Mouse (Mus musculus) thymus, adult 18-20 months (tissue): ENCODE results near the gene Lcor.
A peak's percentile ranks its signal among the peaks of the same experiment; 100 is the strongest.

Source experiments
- DNase-seq, 2 experiments: peaks; one replicate each; pipeline ENCODE4 v3.0.0; 2022; ENCODE audit warnings: mixed read lengths in 2 of 2

Gene Lcor

DNA sequence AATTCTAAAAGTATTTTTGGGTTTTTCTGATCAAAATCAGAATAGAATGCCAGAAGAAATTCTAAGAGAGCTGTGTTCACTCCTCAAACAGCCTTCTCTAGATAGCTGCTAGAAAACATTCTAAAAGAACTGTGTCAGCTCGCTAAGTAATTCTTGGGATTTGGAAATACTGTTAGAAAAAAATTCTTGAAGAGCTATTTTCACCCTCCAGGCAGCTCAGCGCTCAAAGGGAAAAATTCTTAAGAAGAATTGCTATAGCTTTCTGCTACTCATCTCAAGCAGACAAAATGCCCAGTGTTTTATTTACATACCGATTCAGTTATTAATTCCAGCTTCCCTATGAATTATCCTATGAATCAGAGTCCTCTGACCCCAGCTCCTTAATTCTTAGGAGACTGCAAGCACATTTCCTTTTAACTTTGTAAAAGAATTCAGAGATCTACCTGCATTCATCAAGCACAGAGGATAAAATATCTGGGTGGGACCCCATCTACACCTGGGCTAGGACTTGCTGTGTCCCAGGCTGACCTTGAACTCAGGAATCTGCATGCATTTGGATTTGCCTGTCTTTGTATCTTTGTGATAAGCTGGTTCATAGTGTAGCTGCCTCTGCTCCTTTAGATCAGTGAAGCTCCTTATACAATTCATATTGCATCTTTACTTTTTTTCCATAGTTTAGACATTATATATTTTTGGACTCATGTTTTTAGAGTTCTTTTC, 5.7 kb upstream of the Lcor start:
- DNase-seq: no peak

DNA sequence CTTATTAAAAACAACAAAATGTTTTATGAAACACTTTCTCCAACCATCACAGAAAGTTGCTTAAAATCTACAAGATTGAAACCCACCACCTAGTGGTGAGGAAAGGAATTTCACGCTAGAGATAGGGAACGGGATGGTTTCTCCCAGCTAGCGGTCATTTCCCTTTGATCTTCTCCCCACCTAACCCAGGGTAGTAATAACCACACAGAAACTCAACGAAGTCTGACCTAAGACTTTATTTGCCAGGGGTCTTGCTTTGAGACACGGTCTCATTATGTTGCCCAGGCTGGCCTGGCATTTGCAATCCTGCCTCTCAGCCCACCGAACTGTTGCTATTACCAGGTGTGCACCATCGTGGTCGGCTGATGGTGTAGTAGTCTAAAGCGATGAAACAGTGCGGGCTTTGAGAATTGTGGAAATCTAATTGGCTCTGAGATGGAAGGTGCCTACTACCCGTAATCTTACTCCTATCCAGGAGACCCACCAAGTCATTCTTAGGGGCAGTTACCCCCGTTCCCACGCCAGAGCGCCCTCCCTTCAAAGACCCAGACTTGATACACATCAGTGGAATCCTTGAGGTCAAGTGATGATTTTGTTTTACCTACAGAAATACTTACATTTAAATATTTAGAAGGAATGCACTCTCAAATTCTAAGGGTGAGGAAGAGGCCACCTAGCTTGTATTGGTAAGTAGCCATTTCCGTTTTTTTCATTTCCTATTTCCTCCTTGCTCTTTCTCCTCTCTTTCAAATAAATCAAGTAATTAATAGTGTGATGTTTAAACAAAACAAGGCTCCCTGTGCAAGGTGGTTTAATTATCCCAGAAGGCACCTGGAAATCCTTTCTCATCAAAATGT, 1.2 kb upstream of the Lcor start:
- peak; percentile 9 to 24 for DNase-seq

DNA sequence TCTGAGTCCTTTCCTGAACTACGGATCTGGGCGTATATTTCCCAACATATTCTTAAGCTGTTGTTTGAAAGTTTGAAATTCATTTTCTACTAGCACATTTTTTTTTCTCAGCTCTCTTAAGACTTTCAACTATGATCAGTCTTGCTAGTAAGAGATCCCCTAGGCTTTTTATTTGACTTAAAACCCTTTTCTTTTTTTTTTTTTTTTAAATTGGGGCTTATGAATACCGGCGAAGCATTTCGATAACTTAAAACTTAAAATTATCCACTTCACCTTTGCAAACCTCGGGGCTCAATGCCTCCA, 599 bp upstream of the Lcor start:
- no peak for DNase-seq

DNA sequence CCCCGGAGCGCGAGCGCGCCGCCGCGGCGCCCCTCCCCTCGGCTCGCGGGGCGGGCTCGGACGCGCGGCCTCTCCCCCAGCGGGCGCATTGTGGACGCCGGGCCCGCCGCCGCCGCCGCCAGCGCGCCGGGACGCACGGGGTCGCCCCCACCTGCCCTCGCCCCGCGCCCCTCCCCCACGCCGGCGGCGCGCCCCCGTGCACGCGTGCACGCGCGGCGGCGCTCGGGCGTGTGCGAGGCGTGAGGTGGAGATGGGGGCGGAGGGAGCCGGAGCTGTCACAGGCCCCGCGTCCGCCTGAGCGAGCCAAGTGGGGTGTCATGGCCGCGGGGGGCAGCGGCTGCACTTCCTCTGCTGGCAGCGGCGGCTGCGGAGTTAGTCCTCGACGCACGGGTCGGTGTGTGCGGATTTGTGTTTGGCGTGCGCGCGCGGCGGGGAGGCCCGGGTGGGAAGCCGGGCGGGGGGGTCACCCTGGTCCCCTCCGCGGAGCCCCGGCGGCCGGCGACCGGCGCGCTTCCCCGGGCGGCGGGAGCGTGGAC, 540 bp downstream of the Lcor start:
- DNase-seq: peak; percentile 73 to 74

DNA sequence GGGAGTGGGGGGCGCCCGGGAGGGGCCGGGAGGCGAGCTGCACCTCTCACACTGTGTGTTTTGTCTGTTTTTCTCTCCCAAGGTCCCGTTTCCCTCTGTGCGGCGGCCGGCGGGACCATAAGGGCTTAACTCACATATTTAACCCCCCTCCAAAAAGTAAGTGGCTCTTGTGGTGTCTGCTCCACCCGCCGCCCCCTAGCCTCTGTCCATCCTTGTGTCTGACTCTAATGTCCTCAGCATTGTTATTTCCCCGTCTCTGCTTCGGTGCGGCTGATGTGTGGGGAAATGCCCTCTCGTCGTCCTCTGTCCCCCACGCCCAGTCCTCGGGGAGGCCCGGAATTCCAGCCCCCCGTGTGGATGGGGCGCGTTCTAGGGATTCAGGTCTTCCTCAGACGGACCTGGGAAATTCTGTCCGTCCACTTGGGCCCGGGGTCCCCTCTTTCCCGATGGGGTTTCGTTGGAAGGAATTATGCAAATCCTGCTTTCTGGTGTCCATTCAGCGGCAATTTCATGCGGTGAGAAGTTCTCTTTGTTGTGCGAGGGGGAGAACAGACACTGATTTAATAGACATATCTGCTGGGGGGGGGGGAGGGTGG, 1.1 kb downstream of the Lcor start:
- DNase-seq: peak in 1 of 2 experiments; percentile 29

DNA sequence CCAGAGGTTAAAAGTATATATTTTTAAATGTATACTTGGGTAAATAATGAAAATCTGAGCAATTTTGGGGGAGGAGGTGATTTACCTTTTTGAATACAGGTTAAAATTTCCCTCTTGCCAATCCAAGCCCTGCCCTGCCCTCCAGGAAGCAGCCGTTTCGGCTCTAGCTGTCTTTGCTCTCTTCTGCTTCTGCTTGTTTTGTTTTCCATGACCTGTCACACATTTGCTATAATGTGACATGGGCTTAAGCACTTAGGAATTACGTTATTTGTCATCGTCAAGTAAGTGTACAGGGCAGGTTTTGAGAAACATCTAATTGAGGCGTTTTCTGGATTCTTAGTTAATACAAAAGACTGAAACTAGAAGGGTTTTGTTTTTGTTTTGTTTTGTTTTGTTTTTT, 1.9 kb downstream of the Lcor start:
- DNase-seq: no peak

DNA sequence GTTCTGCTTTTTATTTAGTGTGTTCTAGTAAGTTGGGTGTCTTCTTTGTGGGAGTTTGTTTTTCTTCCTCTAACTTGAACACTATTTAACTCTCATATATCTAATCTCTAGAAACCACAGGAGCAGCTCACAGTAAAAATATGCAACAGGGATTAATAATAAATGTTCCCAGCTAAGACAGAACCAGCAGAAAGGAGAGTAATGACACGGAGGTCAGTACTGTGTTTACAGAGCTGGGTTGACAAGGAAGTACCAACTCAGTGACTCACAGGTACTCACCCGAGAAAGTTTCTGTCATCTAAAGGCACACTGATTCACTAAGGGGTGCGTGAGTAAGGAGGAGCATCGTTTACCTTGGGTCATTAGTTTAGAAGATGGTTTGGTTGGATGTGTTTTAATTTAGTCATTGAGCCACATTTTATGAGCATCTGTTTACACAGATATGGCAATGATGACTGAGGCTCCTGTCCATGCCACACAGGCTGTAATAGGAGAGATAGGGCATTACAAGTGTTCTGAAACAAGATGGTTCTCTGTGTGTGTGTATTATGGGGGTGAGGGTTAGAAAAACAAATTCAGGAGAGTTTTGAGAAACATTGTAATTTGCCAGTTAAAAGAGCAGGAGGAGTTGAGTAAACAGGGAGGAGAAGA, 13.1 kb downstream of the Lcor start:
- DNase-seq: no peak

DNA sequence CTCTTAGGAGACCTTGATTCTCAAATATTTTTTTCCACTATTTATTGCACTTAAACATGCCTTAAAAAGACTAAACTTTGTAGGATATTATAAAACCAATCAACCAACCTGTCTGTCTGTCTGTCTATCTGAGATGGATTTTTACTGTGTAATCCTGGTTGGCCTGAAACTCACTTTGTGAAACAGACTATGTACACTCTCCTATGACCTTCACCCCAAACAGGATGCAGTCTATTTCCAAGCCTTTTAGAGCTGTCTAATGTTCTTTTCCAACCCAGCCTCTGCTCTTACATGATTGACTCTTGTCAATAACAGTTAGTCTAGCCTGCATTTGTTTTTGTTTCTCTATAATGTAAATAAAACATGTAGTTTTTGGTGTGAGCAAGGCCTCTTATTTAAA, 13.6 kb downstream of the Lcor start:
- DNase-seq: no peak

DNA sequence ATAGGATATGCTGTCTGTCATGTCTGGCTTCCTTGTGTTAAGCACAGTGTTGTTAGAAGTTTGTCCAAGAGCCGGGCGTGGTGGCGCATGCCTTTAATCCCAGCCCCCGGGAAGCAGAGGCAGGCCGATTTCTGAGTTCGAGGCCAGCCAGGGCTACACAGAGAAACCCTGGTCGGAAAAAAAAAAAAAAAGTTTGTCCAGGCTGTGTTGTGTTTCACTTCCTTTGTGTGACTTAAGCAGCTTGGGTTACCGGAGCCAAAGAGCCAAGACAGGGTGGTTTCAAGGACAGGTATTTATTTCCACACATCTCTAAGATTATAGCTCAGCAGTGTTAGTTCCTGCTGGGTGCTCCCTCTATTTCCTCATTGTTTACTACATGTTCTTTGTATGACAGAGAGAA, 25.4 kb downstream of the Lcor start:
- DNase-seq: no peak

DNA sequence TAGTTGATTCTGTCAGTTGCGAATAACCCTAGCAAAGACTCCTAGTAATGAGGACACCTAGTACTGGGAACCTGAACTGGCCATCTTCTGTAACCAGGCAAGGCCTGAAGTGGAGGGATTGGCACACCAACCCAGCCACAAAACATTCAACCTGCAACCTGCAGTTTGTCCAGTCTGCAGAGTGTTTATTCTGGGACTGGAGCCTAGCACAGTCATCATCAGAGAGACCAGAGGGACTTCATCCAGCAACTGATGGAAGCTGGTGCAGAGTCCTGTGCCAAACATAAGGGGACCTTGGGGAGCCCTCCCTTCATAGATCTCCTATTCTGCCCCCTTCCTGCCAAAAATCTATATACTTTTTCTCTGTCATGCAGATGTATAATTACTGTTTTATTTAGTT, 32.4 kb downstream of the Lcor start:
- DNase-seq: no peak

DNA sequence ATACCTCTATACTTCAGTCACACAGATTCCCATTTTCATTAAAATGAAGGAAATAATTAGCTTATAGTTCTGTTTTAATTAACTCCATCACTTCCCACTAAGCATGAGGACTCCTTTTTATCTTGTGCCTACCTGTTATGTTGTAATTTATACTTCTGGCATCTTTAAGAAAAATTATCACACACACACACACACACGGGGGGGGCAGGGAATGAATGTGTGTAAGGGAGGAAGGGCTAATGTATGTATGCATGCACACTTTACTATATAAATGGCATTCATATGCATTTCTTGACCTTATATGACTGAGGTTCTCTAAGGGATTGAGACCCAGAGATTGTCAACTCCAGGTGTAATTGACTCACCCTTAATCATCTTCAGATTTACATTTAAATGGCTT, 33.1 kb downstream of the Lcor start:
- no peak for DNase-seq

DNA sequence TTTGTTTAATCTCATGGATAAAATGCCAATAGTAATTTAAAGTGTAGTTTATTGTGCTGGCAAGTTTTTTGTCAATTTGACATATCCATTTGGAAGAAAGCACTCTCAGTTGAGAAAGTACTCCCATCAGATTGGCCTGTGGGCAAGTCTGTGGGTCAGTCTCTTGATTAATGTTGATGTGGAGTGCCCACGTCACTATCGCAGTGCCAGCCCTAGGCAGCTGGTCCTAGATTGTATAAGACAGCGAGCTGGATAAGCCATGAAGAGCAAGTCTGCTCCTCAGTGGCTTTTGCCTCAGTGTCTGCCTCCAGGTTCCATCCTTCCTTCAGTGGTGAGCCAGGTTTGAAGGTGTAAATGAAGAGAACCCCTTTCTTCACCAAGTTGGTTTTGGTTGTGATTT, 34.6 kb downstream of the Lcor start:
- DNase-seq: no peak

DNA sequence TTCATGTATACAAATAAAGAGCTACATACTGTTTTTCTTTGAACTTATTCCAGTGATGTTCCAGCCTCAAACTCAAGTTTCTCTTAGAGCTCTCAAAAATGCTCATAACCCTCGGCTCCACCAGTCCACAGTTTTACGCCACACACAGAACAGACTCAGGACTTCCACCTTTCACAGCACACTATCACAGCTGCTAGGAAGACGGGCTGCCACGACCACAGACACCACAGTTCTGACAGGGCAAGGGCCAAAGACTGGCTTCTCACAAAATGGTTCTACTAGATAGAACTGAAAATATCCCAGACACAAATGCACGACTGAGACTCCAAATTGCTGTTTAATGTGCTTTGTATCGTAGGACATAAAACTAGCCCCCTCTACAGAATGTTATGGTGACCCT, 36.7 kb downstream of the Lcor start:
- DNase-seq: no peak

DNA sequence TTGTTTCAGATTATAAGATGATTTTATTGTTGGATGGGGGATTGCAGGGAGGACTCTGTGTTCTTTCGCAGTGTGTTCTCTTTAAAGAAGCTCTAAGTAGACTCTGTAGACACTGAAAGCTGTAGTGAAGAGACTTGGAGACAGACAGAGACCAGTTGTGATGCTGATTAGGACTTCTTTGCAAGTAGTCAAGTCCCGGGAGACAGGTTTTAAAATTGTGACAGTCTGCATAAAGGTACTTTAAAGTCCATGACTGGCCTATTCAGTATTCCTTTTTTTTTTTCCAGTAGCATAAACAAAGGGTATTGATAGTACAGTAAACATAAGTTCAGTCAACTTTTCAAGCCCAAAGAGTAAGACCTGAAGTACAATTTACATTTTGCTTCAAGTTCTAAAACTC, 39.8 kb downstream of the Lcor start:
- DNase-seq: no peak

DNA sequence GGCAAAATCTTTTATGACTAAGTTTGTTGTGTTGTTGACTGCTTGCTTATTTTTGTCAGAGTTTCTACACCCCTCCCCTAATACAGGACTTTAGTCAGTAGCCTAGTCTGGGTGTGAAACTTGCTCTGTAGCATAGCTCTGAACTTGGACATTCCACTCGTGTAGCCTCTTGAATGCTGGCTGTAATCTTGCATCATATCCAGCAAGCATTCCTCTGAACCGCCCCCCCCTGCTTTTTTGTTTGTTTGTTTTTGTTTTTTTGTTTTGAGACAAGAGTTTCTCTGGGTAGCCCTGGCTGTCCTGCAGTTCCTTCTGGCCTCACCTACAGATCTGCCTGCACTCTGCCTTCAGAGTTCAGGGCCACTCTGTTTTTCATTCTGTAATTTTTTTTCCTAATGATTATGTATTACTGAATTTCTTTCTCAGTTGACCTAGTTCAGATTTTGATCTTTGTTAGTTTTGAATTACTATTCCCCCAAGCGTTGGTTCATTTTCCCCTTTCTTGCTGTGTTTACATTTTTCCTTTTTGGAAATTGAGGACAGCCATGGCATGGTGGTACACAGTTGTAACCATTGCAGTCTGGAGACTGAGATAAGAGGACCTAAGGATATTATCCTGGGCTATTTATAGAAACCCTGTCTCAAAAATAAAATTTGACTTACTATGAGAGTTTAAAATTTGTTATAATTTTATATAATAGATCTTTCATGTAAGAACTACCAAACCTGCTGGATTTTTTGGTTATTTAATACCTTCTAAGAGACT, 41.5 kb downstream of the Lcor start:
- DNase-seq: no peak

DNA sequence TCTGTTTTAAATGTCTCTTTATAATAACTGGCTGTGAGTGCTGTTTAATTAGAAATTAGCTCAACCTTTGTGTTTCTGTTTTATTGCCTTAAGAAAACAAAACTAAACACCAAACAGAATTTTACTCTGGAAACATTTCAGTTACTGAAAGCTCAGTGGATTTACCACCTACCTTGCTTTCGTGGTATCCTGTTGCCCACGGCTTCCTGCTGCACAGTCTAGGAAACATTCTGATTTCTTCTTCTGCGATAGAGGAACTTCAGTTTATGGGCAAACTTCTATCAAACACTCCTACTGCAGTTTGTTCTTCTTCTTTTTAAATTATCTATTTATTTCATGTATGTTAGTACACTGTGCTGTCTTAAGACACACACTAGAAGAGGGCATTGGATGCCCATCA, 46.7 kb downstream of the Lcor start:
- DNase-seq: no peak

DNA sequence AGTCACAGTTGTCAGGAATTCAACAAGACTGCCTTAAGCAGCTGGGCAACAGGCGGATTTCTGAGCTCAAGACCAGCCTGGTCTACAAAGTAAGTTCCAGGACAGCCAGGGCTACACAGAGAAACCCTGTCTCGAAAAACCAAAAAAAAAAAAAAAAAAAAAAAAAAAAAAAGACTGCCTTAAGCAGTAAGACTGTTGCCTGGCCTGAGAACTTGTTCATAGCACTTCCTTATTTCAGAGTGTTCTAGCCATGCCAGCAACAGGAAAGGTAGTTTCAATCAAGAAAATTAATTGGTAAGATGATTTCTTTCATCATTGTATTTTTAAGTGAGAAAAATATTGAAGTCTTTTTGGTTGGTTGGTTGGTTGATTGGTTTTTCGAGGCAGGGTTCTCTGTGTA, 51.6 kb downstream of the Lcor start:
- no peak for DNase-seq

DNA sequence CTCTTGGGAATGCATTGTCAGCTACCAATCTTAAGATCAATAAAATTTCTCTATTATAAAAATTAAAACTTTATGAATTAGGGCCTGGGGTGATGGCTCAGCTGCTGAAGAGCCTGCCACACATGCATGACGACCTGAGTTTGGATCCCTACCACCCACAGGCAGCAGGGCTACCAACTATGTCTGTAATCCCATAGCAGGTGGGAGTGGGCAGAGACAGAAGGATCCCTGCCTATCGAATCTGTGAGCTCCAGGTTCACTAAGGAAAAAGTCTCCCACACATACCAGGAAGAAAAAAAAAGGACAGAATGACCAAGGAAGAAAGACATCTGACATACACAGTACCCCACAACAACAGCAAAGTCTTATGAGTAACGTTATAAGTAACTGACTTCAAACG, 74.5 kb downstream of the Lcor start:
- DNase-seq: no peak

DNA sequence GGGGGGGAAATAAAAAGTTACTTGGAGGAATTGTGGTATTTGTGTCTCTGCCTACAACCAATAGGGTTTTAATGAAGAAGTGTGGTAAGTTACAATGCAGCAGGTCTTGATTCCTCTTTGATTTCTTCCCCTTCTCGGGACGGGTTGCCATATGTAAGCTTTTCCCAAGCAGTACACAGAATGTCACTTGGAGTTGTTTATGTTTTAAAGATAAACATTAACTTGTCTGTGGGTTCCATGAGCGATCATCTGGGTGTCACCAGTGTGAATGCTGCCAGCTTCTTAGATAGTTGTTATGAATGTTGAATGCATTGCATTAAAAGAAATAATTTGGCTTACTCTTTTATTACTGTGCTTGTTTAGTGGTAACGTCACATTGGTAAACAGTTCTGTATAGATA, 75.1 kb downstream of the Lcor start:
- DNase-seq: no peak

DNA sequence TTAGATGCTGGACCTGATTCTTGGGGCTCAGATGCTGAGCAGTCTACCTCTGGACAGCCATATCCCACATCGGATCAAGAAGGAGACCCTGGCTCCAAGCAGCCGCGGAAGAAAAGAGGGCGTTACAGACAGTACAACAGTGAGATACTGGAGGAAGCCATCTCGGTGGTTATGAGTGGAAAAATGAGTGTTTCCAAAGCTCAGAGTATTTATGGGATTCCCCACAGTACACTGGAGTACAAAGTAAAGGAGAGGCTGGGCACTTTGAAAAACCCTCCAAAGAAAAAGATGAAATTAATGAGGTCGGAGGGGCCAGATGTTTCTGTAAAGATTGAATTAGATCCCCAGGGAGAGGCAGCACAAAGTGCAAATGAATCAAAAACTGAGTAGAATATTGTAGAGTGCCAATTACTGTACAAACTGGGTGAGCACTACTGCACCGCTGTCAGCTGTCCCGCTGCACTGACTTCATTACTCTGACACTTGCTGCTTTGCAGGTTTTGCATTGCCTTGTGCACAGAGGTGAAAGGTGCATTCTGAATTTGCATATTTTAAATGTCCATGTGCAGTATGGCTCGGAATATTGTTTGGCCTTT, 76.6 kb downstream of the Lcor start:
- DNase-seq: no peak

DNA sequence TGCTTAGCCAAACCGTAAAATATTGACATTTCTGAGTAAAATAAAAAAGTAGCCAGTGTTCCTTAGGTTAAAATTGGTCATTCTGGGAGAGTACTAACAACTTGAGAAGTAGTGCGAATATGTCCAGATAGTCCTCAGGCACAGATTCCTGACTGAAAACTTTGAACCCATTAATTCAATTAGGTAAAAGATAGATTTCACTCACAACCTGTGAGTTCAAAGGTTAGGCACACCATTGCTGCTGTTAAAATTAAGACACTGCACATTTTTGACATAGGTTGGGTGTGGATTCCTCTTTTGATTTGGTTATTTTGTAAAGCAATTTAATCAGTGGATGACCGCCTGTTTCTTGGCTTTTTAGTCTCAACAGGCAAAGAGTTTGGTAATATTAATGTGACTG, 78.4 kb downstream of the Lcor start:
- DNase-seq: no peak

DNA sequence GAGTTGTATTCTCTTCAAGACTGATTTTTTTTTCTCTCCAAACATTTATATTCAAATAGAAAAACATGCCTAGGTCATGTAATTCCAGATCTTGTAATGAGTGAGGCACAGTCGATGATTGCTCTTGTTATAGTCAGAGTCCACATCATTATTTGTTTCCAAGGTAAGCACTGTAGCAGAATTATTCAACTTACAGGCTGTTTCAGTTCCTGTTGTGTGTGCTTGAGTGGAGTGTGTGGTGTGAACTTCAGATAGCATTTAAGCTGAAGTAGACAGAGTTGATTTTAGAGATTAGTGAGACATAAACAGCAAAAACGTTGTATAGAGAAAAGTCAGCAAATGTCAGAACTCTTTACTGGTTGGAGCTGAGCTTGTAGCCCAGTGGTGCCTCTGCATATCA, 86.4 kb downstream of the Lcor start:
- no peak for DNase-seq
